Mouse (Mus musculus) forebrain, embryonic 12.5 days (tissue): ENCODE data around the gene Eef1a2. TPM values are rescaled to one million over a fixed set of nuclear protein-coding genes. Genes with fewer than 3 reads are reported as not detected.
A peak's percentile ranks its signal among the peaks of the same experiment; 100 is the strongest.

ENCODE experiments used
- ATAC-seq: fragments of 200-750 bp; cut with Nextera tagmentation; 2 replicates; pipeline ENCODE4 v1.8.0; 2017; ENCODE audit warnings: moderate TSS enrichment; ENCODE audit not compliant: low FRiP score
- H3K27ac ChIP-seq: fragments of 300-500 bp; sonication (generic); 2 replicates; pipeline ENCODE4 v1.5.1; 2016; ENCODE audit warnings: mild to moderate bottlenecking
- H3K27me3 ChIP-seq: fragments of 300-500 bp; sonication (generic); 2 replicates; pipeline ENCODE4 v1.6.1; 2016; ENCODE audit warnings: mild to moderate bottlenecking
- H3K36me3 ChIP-seq: fragments of 300-500 bp; sonication (generic); replicated peaks from 2 replicates; pipeline ENCODE4 v1.6.1; 2016; ENCODE audit warnings: mild to moderate bottlenecking
- H3K4me1 ChIP-seq: fragments of 300-500 bp; sonication (generic); 2 replicates; pipeline ENCODE4 v1.6.1; 2016
- H3K4me2 ChIP-seq: fragments of 300-500 bp; sonication (generic); 2 replicates; pipeline ENCODE4 v1.6.1; 2016; ENCODE audit warnings: mild to moderate bottlenecking, moderate library complexity
- H3K4me3 ChIP-seq: fragments of 300-500 bp; sonication (generic); replicated peaks from 2 replicates; pipeline ENCODE4 v1.5.1; 2016; ENCODE audit warnings: mild to moderate bottlenecking
- H3K9ac ChIP-seq: fragments of 300-500 bp; sonication (generic); 2 replicates; pipeline ENCODE4 v1.6.1; 2016; ENCODE audit warnings: mild to moderate bottlenecking
- H3K9me3 ChIP-seq: fragments of 300-500 bp; sonication (generic); 2 replicates; pipeline ENCODE4 v1.6.1; 2016
- WGBS: fragments of 180-500 bp; shearing (Covaris S2); methylation state at CpG from one replicate; pipeline ENCODE4 v1.1.7; 2016; 5-methylcytosine and 5-hydroxymethylcytosine counted together
- polyA plus RNA-seq: library from polyadenylated mRNA; unstranded; fragments of >200 nt; fragmentation: Nextera tagmentation; extraction: Ambion mirVana; gene quantifications from 2 replicates; pipeline ENCODE4 v1.2.1, GENCODE M21; 2016

Eef1a2 gene
- polyA plus RNA-seq, 1 experiment from 2014 or later: 1.1 TPM

- no peak overlapping the region for H3K27ac ChIP-seq
- no peak overlapping the region for H3K4me3 ChIP-seq
- ATAC-seq: no peak
- no peak overlapping the region for H3K9ac ChIP-seq
- no peaks in the 10 kb centered on the region for H3K9me3 ChIP-seq
- no peak overlapping the region for H3K4me2 ChIP-seq
- peaks cover 14% of the 10 kb centered on the region for H3K4me1 ChIP-seq
- WGBS: 68% methylated on average over 2 of the region's 2 CpGs
- peaks cover 54% of the 10 kb centered on the region for H3K27me3 ChIP-seq
- H3K36me3 ChIP-seq: no peaks in the 10 kb centered on the region
Observed at GRCm38 (mm10) chr2:181143509-181144276, 13.1 kb downstream of the Eef1a2 start.

GRCm38 (mm10) chr2:181142703-181143135 is 14.1 kb downstream of the Eef1a2 start:
- H3K4me1 ChIP-seq: peaks cover 5% of the 10 kb centered on the region; the same call in 1 of the 2 replicates
- no peak overlapping the region for H3K4me2 ChIP-seq
- H3K27me3 ChIP-seq: peaks cover 54% of the 10 kb centered on the region
- no peak overlapping the region for H3K9ac ChIP-seq
- H3K4me3 ChIP-seq: no peak overlapping the region
- no peak for ATAC-seq
- H3K9me3 ChIP-seq: no peaks in the 10 kb centered on the region
- 69% methylated on average over 8 of the region's 8 CpGs for WGBS
- H3K36me3 ChIP-seq: no peaks in the 10 kb centered on the region
- H3K27ac ChIP-seq: no peak overlapping the region

GRCm38 (mm10) chr2:181139641-181140193 is 17.1 kb downstream of the Eef1a2 start:
- no peak overlapping the region for H3K4me2 ChIP-seq
- no peaks in the 10 kb centered on the region for H3K9me3 ChIP-seq
- H3K27ac ChIP-seq: no peak overlapping the region
- H3K4me3 ChIP-seq: no peak overlapping the region
- ATAC-seq: no peak
- H3K36me3 ChIP-seq: no peaks in the 10 kb centered on the region
- WGBS: 92% methylated on average over 5 of the region's 5 CpGs
- H3K27me3 ChIP-seq: peaks cover 65% of the 10 kb centered on the region
- no peak overlapping the region for H3K9ac ChIP-seq
- H3K4me1 ChIP-seq: peaks cover 3% of the 10 kb centered on the region; the same call in 1 of the 2 replicates

- Histone ChIP-seq H3K4me3 (no peak overlapping the region), H3K9ac (no peak overlapping the region), H3K36me3 (no peaks in the 10 kb centered on the region), H3K9me3 (no peaks in the 10 kb centered on the region), H3K4me2 (no peak overlapping the region), H3K27me3 (peaks cover 67% of the 10 kb centered on the region), H3K4me1 (peaks cover 17% of the 10 kb centered on the region; the same call in 1 of the 2 replicates), H3K27ac (no peak overlapping the region)
- ATAC-seq: no peak
- 6% methylated on average over 6 of the region's 6 CpGs for WGBS
Observed at GRCm38 (mm10) chr2:181136934-181137333, 19.9 kb downstream of the Eef1a2 start.

- Histone ChIP-seq H3K36me3 (no peaks in the 10 kb centered on the region), H3K4me2 (peak overlapping the region; percentile 93), H3K4me1 (peaks cover 22% of the 10 kb centered on the region), H3K9ac (peak overlapping the region; percentile 72; the same call in 1 of the 2 replicates), H3K27ac (peak overlapping the region; percentile 91; the same call in 1 of the 2 replicates), H3K4me3 (peak overlapping the region; percentile 76), H3K9me3 (no peaks in the 10 kb centered on the region), H3K27me3 (peaks cover 61% of the 10 kb centered on the region)
- WGBS: 8% methylated on average over 4 of the region's 4 CpGs
- peak; percentile 10; the same call in 1 of the 2 replicates for ATAC-seq
Observed at GRCm38 (mm10) chr2:181135446-181135818, 21.4 kb downstream of the Eef1a2 start.

- H3K9me3 ChIP-seq: no peaks in the 10 kb centered on the region
Observed at GRCm38 (mm10) chr2:181134591-181135445, 22.0 kb downstream of the Eef1a2 start, which contains the start of gene Kcnq2. Gene Kcnq2 (minus strand): TSS chr2:181135300.

GRCm38 (mm10) chr2:181133837-181134590 is 22.8 kb downstream of the Eef1a2 start:
- H3K4me2 ChIP-seq: peak overlapping the region; percentile 93
- H3K27ac ChIP-seq: peak overlapping the region; percentile 91
- H3K9me3 ChIP-seq: no peaks in the 10 kb centered on the region
- peak overlapping the region; percentile 72 for H3K9ac ChIP-seq
- peaks cover 22% of the 10 kb centered on the region for H3K4me1 ChIP-seq
- H3K27me3 ChIP-seq: peaks cover 51% of the 10 kb centered on the region
- WGBS: 7% methylated on average over 21 of the region's 22 CpGs
- no peaks in the 10 kb centered on the region for H3K36me3 ChIP-seq
- H3K4me3 ChIP-seq: peak overlapping the region; percentile 76
- peak; percentile 93 for ATAC-seq

More at GRCm38 (mm10) chr2:181134591-181135445, 22.0 kb downstream of the Eef1a2 start, which contains the start of gene Kcnq2:
- peak; percentile 69 for ATAC-seq
- Histone ChIP-seq H3K27me3 (peaks cover 59% of the 10 kb centered on the region), H3K9ac (peak within 1 kb of the TSS; percentile 72), H3K4me1 (peaks cover 22% of the 10 kb centered on the region), H3K4me3 (peak within 1 kb of the TSS; percentile 76), H3K4me2 (peak within 1 kb of the TSS; percentile 93), H3K27ac (peak within 1 kb of the TSS; percentile 91), H3K36me3 (no peaks in the 10 kb centered on the region)
- under 1% methylated on average over 90 of the region's 104 CpGs for WGBS

GRCm38 (mm10) chr2:181130245-181130644 is 26.6 kb downstream of the Eef1a2 start:
- no peaks in the 10 kb centered on the region for H3K36me3 ChIP-seq
- H3K27me3 ChIP-seq: peaks cover 26% of the 10 kb centered on the region
- H3K9ac ChIP-seq: no peak overlapping the region
- ATAC-seq: no peak
- H3K4me3 ChIP-seq: no peak overlapping the region
- no peak overlapping the region for H3K4me2 ChIP-seq
- 0 out of 2 replicates have a peak overlapping the region, but pooled peaks have one; percentile 14 for H3K27ac ChIP-seq
- 75% methylated on average over 4 of the region's 4 CpGs for WGBS
- H3K9me3 ChIP-seq: no peaks in the 10 kb centered on the region
- H3K4me1 ChIP-seq: peaks cover 25% of the 10 kb centered on the region

GRCm38 (mm10) chr2:181128963-181129362 is 27.9 kb downstream of the Eef1a2 start:
- H3K36me3 ChIP-seq: no peaks in the 10 kb centered on the region
- no peak for ATAC-seq
- H3K4me2 ChIP-seq: no peak overlapping the region
- 91% methylated on average over 4 of the region's 4 CpGs for WGBS
- no peak overlapping the region for H3K27ac ChIP-seq
- H3K9ac ChIP-seq: no peak overlapping the region
- H3K27me3 ChIP-seq: peaks cover 13% of the 10 kb centered on the region
- peaks cover 17% of the 10 kb centered on the region; the same call in 1 of the 2 replicates for H3K4me1 ChIP-seq
- H3K4me3 ChIP-seq: no peak overlapping the region
- H3K9me3 ChIP-seq: no peaks in the 10 kb centered on the region

GRCm38 (mm10) chr2:181127786-181128185 is 29.0 kb downstream of the Eef1a2 start:
- Histone ChIP-seq H3K4me2 (no peak overlapping the region), H3K9ac (no peak overlapping the region), H3K27ac (no peak overlapping the region), H3K27me3 (peaks cover 1% of the 10 kb centered on the region; the same call in 1 of the 2 replicates), H3K4me1 (peaks cover 14% of the 10 kb centered on the region; the same call in 1 of the 2 replicates), H3K36me3 (no peaks in the 10 kb centered on the region), H3K9me3 (no peaks in the 10 kb centered on the region), H3K4me3 (no peak overlapping the region)
- 48% methylated on average over 3 of the region's 3 CpGs for WGBS
- ATAC-seq: no peak

GRCm38 (mm10) chr2:181125726-181126455 is 30.9 kb downstream of the Eef1a2 start:
- Histone ChIP-seq H3K27ac (no peak overlapping the region), H3K27me3 (no peaks in the 10 kb centered on the region), H3K4me2 (no peak overlapping the region), H3K9me3 (no peaks in the 10 kb centered on the region), H3K36me3 (no peaks in the 10 kb centered on the region), H3K9ac (no peak overlapping the region), H3K4me1 (peaks cover 29% of the 10 kb centered on the region), H3K4me3 (no peak overlapping the region)
- WGBS: 50% methylated on average over 7 of the region's 7 CpGs
- no peak for ATAC-seq
